Mouse (Mus musculus): ENCODE data around the gene Rpl13. TPM values are rescaled to one million over a fixed set of nuclear protein-coding genes. Genes with fewer than 3 reads are reported as not detected.
"Not testable (repeated sequence)": the region's sequence is repeated elsewhere in the genome, so short reads cannot be mapped to it uniquely, and the experiment has no call there.

Gene Rpl13
- total RNA-seq (2021): 100 to 1,000 TPM; 328 to 417 TPM
- long read RNA-seq, experiment 1, transcript Rpl13-201 (6 exons, 780 nt): major isoform, 524 of 564 reads
- long read RNA-seq, experiment 1, partial matches to known transcripts: 25 of 564 reads
- long read RNA-seq, experiment 1, other reads (novel, unspliced or antisense): 15 of 564 reads
- long read RNA-seq, experiment 2, transcript Rpl13-201 (6 exons, 780 nt): major isoform, 783 of 836 reads
- long read RNA-seq, experiment 2, partial matches to known transcripts: 36 of 836 reads
- long read RNA-seq, experiment 2, other reads (novel, unspliced or antisense): 16 of 836 reads

GRCm38 (mm10) chr8:123101735-123102685 is at the start of gene Rpl13:
TSS of gene Rpl13 (plus strand) at chr8:123102350.
- peak; percentile 96 for DNase-seq
- intact Hi-C loops (cut with DNase I): no loop called here

- intact Hi-C loops (cut with DNase I): no loop called here
Observed at GRCm38 (mm10) chr8:123062721-123063120, 39.4 kb upstream of the Rpl13 start, which contains the start of gene Spg7. TSS of gene Spg7 (plus strand) at chr8:123062942.

GRCm38 (mm10) chr8:123064072-123064471 is 38.1 kb upstream of the Rpl13 start:
- no peak for DNase-seq
- intact Hi-C loops (cut with DNase I): loop anchor here (2.0 kb wide), 1 partner anchor 157 kb away; no protein-coding TSS in a partner anchor

More at GRCm38 (mm10) chr8:123062721-123063120, 39.4 kb upstream of the Rpl13 start, which contains the start of gene Spg7:
- no peak for DNase-seq

GRCm38 (mm10) chr8:123064809-123065213 is 37.3 kb upstream of the Rpl13 start:
- no peak for DNase-seq
- intact Hi-C loops (cut with DNase I): loop anchor here (2.0 kb wide), 1 partner anchor 158 kb away; no protein-coding TSS in a partner anchor

- intact Hi-C loops (cut with DNase I): loop anchor here (2.0 kb wide), 1 partner anchor 159 kb away; no protein-coding TSS in a partner anchor
- peak; percentile 92 to 94 for DNase-seq
Observed at GRCm38 (mm10) chr8:123065214-123066100, 36.7 kb upstream of the Rpl13 start.

- no peak for DNase-seq
- intact Hi-C loops (cut with DNase I): no loop called here
Observed at GRCm38 (mm10) chr8:123066101-123066683, 36.0 kb upstream of the Rpl13 start.

- intact Hi-C loops (cut with DNase I): loop anchor here (10.0 kb wide), 1 partner anchor 476 kb away; no protein-coding TSS in a partner anchor
Observed at GRCm38 (mm10) chr8:123071176-123071575, 31.0 kb upstream of the Rpl13 start.

GRCm38 (mm10) chr8:123077213-123077612 is 24.9 kb upstream of the Rpl13 start:
- intact Hi-C loops (cut with DNase I): loop anchor here (10.0 kb wide), 1 partner anchor 482 kb away; no protein-coding TSS in a partner anchor

More at GRCm38 (mm10) chr8:123071176-123071575, 31.0 kb upstream of the Rpl13 start:
- no peak for DNase-seq

GRCm38 (mm10) chr8:123082993-123083392 is 19.2 kb upstream of the Rpl13 start:
- intact Hi-C loops (cut with DNase I): loop anchor here (10.0 kb wide), 1 partner anchor 588 kb away; no protein-coding TSS in a partner anchor
- no peak for DNase-seq

More at GRCm38 (mm10) chr8:123077213-123077612, 24.9 kb upstream of the Rpl13 start:
- DNase-seq: no peak

GRCm38 (mm10) chr8:123083610-123084009 is 18.5 kb upstream of the Rpl13 start:
- intact Hi-C loops (cut with DNase I): loop anchor here (10.0 kb wide), 1 partner anchor 589 kb away; no protein-coding TSS in a partner anchor
- no peak for DNase-seq

- intact Hi-C loops (cut with DNase I): loop anchor here (10.0 kb wide), 1 partner anchor 592 kb away; no protein-coding TSS in a partner anchor
- no peak for DNase-seq
Observed at GRCm38 (mm10) chr8:123087289-123087688, 14.9 kb upstream of the Rpl13 start.

GRCm38 (mm10) chr8:123097216-123097615 is 4.9 kb upstream of the Rpl13 start:
- intact Hi-C loops (cut with DNase I): no loop called here
- DNase-seq: no peak

- intact Hi-C loops (cut with DNase I): no loop called here
- no peak for DNase-seq
Observed at GRCm38 (mm10) chr8:123097786-123098584, 4.2 kb upstream of the Rpl13 start.

- no peak for DNase-seq
- intact Hi-C loops (cut with DNase I): no loop called here
Observed at GRCm38 (mm10) chr8:123100288-123100687, 1.9 kb upstream of the Rpl13 start.

GRCm38 (mm10) chr8:123101244-123101643 is 906 bp upstream of the Rpl13 start:
- DNase-seq: no peak
- intact Hi-C loops (cut with DNase I): no loop called here

GRCm38 (mm10) chr8:123102855-123103254 is 705 bp downstream of the Rpl13 start:
- DNase-seq; intact Hi-C loops (cut with DNase I): not testable (repeated sequence)

- no peak for DNase-seq
- intact Hi-C loops (cut with DNase I): no loop called here
Observed at GRCm38 (mm10) chr8:123103285-123103684, 1.1 kb downstream of the Rpl13 start.

- DNase-seq: no peak
- intact Hi-C loops (cut with DNase I): no loop called here
Observed at GRCm38 (mm10) chr8:123104046-123104767, 2.1 kb downstream of the Rpl13 start.

Data from gastrocnemius, postnatal 36 days (tissue).